Mouse (Mus musculus): ENCODE data around the gene Isca2.

DNA sequence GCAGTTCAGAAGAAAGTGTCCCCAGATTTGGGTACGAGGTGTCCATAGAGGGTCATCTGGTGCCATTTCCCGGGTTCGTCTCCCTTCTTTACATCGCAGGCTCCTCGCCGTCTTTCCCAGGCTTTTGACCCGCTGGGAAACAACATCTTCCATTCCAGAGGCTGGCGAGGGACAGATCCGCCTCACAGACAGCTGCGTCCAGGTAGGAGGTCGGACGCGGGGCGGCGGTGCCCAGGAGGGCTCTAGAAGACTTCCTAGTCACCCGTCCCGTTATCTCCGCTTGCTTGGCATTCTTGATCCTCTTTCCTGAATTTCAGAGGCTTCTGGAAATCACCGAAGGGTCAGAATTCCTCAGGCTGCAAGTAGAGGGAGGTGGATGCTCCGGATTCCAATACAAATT lies 425 bp downstream of the Isca2 start:
- TF ChIP-seq CTCF (IDR thresholded peaks at IDR 0.05; ENCODE audit: extremely low read depth, insufficient read depth, low read length) (no peak), POLR2A (IDR thresholded peaks at IDR 0.05; ENCODE audit: extremely low read depth, insufficient read depth, low read length) (no peak)
